ENCODE assay signal across 9 mouse cellular contexts in genomic region chr4:84876347-84876746, GRCm38 (mm10). TPM values are rescaled to one million over a fixed set of nuclear protein-coding genes. Genes with fewer than 3 reads are reported as not detected.
A peak's percentile ranks its signal among the peaks of the same experiment; 100 is the strongest.
DNase-seq lines count a peak whose midpoint lies in the region; ATAC-seq and TF ChIP-seq lines count a peak whose summit lies in the region.
"Had no signal": no experiment of that assay in that cellular context is flagged by ENCODE, and none has a peak within 500 bp of the region (broad histone marks: within the 10 kb centered on the region; RNA-seq: fewer than 3 reads in every experiment).

No protein-coding gene starts in this region.

- peak; percentile 10; the same call in 1 of the 2 replicates for ATAC-seq in forebrain, embryonic 11.5 days (replicated peaks; ENCODE audit: low FRiP score)
- no peak for ATAC-seq in midbrain, postnatal 0 days (ENCODE audit: low FRiP score)
- ATAC-seq in midbrain, embryonic 15.5 days (replicated peaks), result no peak

- no peak for TF ChIP-seq POLR2A in cortical plate, adult 2 months (IDR thresholded peaks at IDR 0.05; ENCODE audit: extremely low read depth, insufficient read depth, low read length)

- WGBS in forebrain, embryonic 11.5 days, result 59% methylated on average over 3 of the region's 3 CpGs
- WGBS in forebrain, embryonic 10.5 days, result 70% methylated on average over 3 of the region's 3 CpGs
- WGBS in midbrain, postnatal 0 days, result 39% methylated on average over 3 of the region's 3 CpGs
- WGBS in midbrain, embryonic 15.5 days, result 41% methylated on average over 3 of the region's 3 CpGs

- no peaks in the 10 kb centered on the region for H3K9me3 ChIP-seq in forebrain, embryonic 11.5 days (ENCODE audit: control insufficient read depth, low read length)
- H3K9me3 ChIP-seq in forebrain, embryonic 10.5 days, result no peaks in the 10 kb centered on the region
- H3K9me3 ChIP-seq in midbrain, postnatal 0 days (ENCODE audit: low read length), result 0 out of 2 replicates have a peak, but pooled peaks cover under 1% of the 10 kb centered on the region
- no peaks in the 10 kb centered on the region for H3K9me3 ChIP-seq in midbrain, embryonic 15.5 days
- H3K9me3 ChIP-seq: limb, embryonic 15.5 days had no signal

- no peaks in the 10 kb centered on the region for H3K27me3 ChIP-seq in forebrain, embryonic 11.5 days (ENCODE audit: control insufficient read depth, insufficient read depth, low read length)
- no peaks in the 10 kb centered on the region for H3K27me3 ChIP-seq in forebrain, embryonic 10.5 days (ENCODE audit: poor library complexity, severe bottlenecking)
- no peaks in the 10 kb centered on the region for H3K27me3 ChIP-seq in midbrain, postnatal 0 days (ENCODE audit: insufficient read depth, low read length)
- H3K27me3 ChIP-seq in midbrain, embryonic 15.5 days (replicated peaks), result no peaks in the 10 kb centered on the region
- H3K27me3 ChIP-seq: limb, embryonic 15.5 days had no signal

- H3K36me3 ChIP-seq in forebrain, embryonic 11.5 days (ENCODE audit: control insufficient read depth, insufficient read depth, low read length), result no peaks in the 10 kb centered on the region
- no peaks in the 10 kb centered on the region for H3K36me3 ChIP-seq in forebrain, embryonic 10.5 days (replicated peaks)
- no peaks in the 10 kb centered on the region for H3K36me3 ChIP-seq in midbrain, postnatal 0 days (ENCODE audit: insufficient read depth, low read length)
- H3K36me3 ChIP-seq in midbrain, embryonic 15.5 days (replicated peaks), result no peaks in the 10 kb centered on the region
- H3K36me3 ChIP-seq: limb, embryonic 15.5 days had no signal

- TF ChIP-seq CTCF in midbrain, postnatal 0 days (IDR thresholded peaks at IDR 0.05), result peak; percentile 73
- peak; percentile 25; the same call in 1 of the 2 replicates for TF ChIP-seq CTCF in cortical plate, adult 2 months (IDR thresholded peaks at IDR 0.05; ENCODE audit: extremely low read depth, insufficient read depth, low read length)

- H3K27ac ChIP-seq in forebrain, embryonic 11.5 days (ENCODE audit: low read depth, low read length), result no peak overlapping the region
- no peak overlapping the region for H3K27ac ChIP-seq in forebrain, embryonic 10.5 days
- H3K27ac ChIP-seq in midbrain, postnatal 0 days (ENCODE audit: low read depth, low read length), result no peak overlapping the region
- H3K27ac ChIP-seq in midbrain, embryonic 15.5 days, result no peak overlapping the region
- no peak overlapping the region for H3K27ac ChIP-seq in cortical plate, adult 2 months (ENCODE audit: insufficient read depth, low read length)
- H3K27ac ChIP-seq: limb, embryonic 15.5 days had no signal

- DNase-seq in forebrain, embryonic 11.5 days (ENCODE audit: low spot score), result no peak
- DNase-seq in forebrain, embryonic 10.5 days (ENCODE audit: extremely low spot score, low spot score), result no peak
- DNase-seq in midbrain, postnatal 0 days (ENCODE audit: low spot score), result peak; percentile 73
- DNase-seq in kidney, postnatal 36 days, result peak; percentile 49 to 71
- DNase-seq in mesoderm, embryonic 11.5 days (ENCODE audit: low read depth, low spot score), result peak; percentile 13
- no peak for DNase-seq in T-cell, adult 2 months (ENCODE audit: low spot score)

- no peak overlapping the region for H3K9ac ChIP-seq in forebrain, embryonic 11.5 days (ENCODE audit: low read length)
- H3K9ac ChIP-seq in midbrain, postnatal 0 days (replicated peaks; ENCODE audit: low read length, poor library complexity, severe bottlenecking), result no peak overlapping the region
- H3K9ac ChIP-seq in midbrain, embryonic 15.5 days, result no peak overlapping the region
- H3K9ac ChIP-seq: limb, embryonic 15.5 days had no signal

- no peak overlapping the region for H3K4me3 ChIP-seq in forebrain, embryonic 11.5 days (ENCODE audit: low read depth, low read length)
- no peak overlapping the region for H3K4me3 ChIP-seq in forebrain, embryonic 10.5 days
- H3K4me3 ChIP-seq in midbrain, postnatal 0 days (ENCODE audit: low read depth, low read length), result no peak overlapping the region
- no peak overlapping the region for H3K4me3 ChIP-seq in midbrain, embryonic 15.5 days
- H3K4me3 ChIP-seq in cortical plate, adult 2 months (ENCODE audit: insufficient read depth, low read length), result no peak overlapping the region
- H3K4me3 ChIP-seq: limb, embryonic 15.5 days had no signal

- no peaks in the 10 kb centered on the region for H3K4me1 ChIP-seq in forebrain, embryonic 11.5 days (replicated peaks; ENCODE audit: control insufficient read depth, insufficient read depth, low read length)
- H3K4me1 ChIP-seq in forebrain, embryonic 10.5 days, result no peaks in the 10 kb centered on the region
- no peaks in the 10 kb centered on the region for H3K4me1 ChIP-seq in midbrain, postnatal 0 days (ENCODE audit: insufficient read depth, low read length)
- H3K4me1 ChIP-seq in midbrain, embryonic 15.5 days, result no peaks in the 10 kb centered on the region
- H3K4me1 ChIP-seq in cortical plate, adult 2 months (ENCODE audit: control insufficient read depth, insufficient read depth, low read length), result no peaks in the 10 kb centered on the region
- H3K4me1 ChIP-seq: limb, embryonic 15.5 days had no signal

- H3K4me2 ChIP-seq in forebrain, embryonic 11.5 days (ENCODE audit: low read depth, low read length, severe bottlenecking), result no peak overlapping the region
- H3K4me2 ChIP-seq in midbrain, postnatal 0 days (ENCODE audit: low read depth, low read length, poor library complexity, severe bottlenecking), result no peak overlapping the region
- H3K4me2 ChIP-seq in midbrain, embryonic 15.5 days, result no peak overlapping the region
- H3K4me2 ChIP-seq: limb, embryonic 15.5 days had no signal

RNA-seq across cellular contexts. Expression of gene Cntln, which starts 7.8 kb away (rescaled TPM):
- polyA plus RNA-seq in forebrain, embryonic 11.5 days (2014; fragmentation: Nextera tagmentation; extraction: Ambion mirVana), result 11.1 and 11.3 TPM in 2 replicates
- 5.9 and 6.7 TPM in 2 replicates for polyA plus RNA-seq in forebrain, embryonic 10.5 days (2016; fragmentation: Nextera tagmentation; extraction: Ambion mirVana)
- total RNA-seq in midbrain, postnatal 0 days (2014; rRNA removed), result 9.3 and 10.1 TPM in 2 replicates
- 4.2 and 5.5 TPM in 2 replicates for polyA plus RNA-seq in midbrain, postnatal 0 days (2015; fragmentation: Nextera tagmentation; extraction: Ambion mirVana)
- polyA plus RNA-seq in midbrain, embryonic 15.5 days (2015; fragmentation: Nextera tagmentation; extraction: Ambion mirVana), result 4.9 and 5.7 TPM in 2 replicates
- polyA plus RNA-seq in cortical plate, adult 2 months (2012; rRNA removed), result 9.5 and 10.1 TPM in 2 replicates

Comparison
In these comparisons a context has a peak if more than half of its experiments do, and no peak if none do; other contexts are left out.
1. DNase-seq: peak in midbrain, postnatal 0 days (single experiment), kidney, postnatal 36 days (2 of 2) and mesoderm, embryonic 11.5 days (single experiment); none in forebrain, embryonic 11.5 days (single experiment), forebrain, embryonic 10.5 days (single experiment) and T-cell, adult 2 months (single experiment).